ENCODE assay signal across 20 mouse cellular contexts in the genomic region with DNA sequence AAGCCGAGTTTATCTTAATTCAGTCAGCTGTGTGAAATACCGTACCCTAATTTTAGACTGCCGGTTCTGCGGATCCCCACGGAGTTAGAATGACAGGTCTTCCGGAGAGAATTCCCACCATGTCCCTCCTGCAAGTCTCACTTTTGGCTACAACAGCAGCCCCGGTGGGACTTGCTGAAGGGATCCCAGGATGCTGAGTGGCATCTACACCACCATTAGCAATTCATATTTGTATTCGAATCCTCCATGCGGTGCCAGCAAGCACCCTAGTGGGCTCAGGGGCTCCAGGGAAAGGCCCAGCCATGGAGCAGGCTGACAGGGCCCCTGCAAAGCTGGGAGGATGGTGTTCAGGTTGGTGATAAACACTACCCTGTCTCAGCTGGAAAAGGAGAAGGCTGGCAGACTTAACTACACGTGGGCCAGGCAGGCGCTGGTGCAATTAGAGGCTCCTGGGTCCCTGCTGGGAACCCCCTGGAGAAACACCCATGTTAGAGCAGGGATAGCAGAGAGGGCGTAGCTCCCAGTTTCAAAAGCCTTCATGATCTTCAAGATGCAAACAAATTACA.
A peak's percentile ranks its signal among the peaks of the same experiment; 100 is the strongest.
DNase-seq lines count a peak whose midpoint lies in the region; ATAC-seq lines count a peak whose summit lies in the region.
"Had no signal": no experiment of that assay in that cellular context is flagged by ENCODE, and none has a peak within 500 bp of the region (broad histone marks: within the 10 kb centered on the region; RNA-seq: fewer than 3 reads in every experiment).

No protein-coding gene starts in this region.

- ATAC-seq in embryonic facial prominence, embryonic 14.5 days (ENCODE audit: low read depth): peak; percentile 72
- peak; percentile 52; the same call in 1 of the 2 replicates for ATAC-seq in forebrain, embryonic 16.5 days
- ATAC-seq in CD4-positive, CD25-positive, alpha-beta regulatory T cell, adult 4 months: no peak
- ATAC-seq: intestine, embryonic 15.5 days had no signal

- H3K4me1 ChIP-seq in embryonic facial prominence, embryonic 14.5 days (ENCODE audit: control insufficient read depth, insufficient read depth, low read length): 0 out of 2 replicates have a peak, but pooled peaks cover 3% of the 10 kb centered on the region
- peaks cover 12% of the 10 kb centered on the region for H3K4me1 ChIP-seq in embryonic facial prominence, embryonic 10.5 days
- peaks cover 29% of the 10 kb centered on the region for H3K4me1 ChIP-seq in forebrain, embryonic 16.5 days (replicated peaks; ENCODE audit: control insufficient read depth, insufficient read depth, low read length)
- H3K4me1 ChIP-seq: intestine, embryonic 15.5 days had no signal

- no peak overlapping the region for H3K4me3 ChIP-seq in embryonic facial prominence, embryonic 14.5 days (ENCODE audit: low read depth, low read length)
- no peak overlapping the region for H3K4me3 ChIP-seq in embryonic facial prominence, embryonic 10.5 days
- no peak overlapping the region for H3K4me3 ChIP-seq in forebrain, embryonic 16.5 days (replicated peaks; ENCODE audit: low read length)
- H3K4me3 ChIP-seq: erythroblast, embryonic 14.5 days; heart, embryonic 10.5 days; intestine, embryonic 15.5 days; midbrain, embryonic 12.5 days had no signal

- H3K4me2 ChIP-seq in embryonic facial prominence, embryonic 14.5 days (ENCODE audit: low read depth, low read length): no peak overlapping the region
- 0 out of 2 replicates have a peak overlapping the region, but pooled peaks have one; percentile 14 for H3K4me2 ChIP-seq in forebrain, embryonic 16.5 days (ENCODE audit: low read length)
- H3K4me2 ChIP-seq: intestine, embryonic 15.5 days; midbrain, embryonic 12.5 days had no signal

- DNase-seq in embryonic facial prominence, embryonic 14.5 days (ENCODE audit: low spot score): peak; percentile 21
- no peak for DNase-seq in embryonic facial prominence, embryonic 10.5 days (ENCODE audit: low spot score)
- peak; percentile 23 for DNase-seq in left cerebral cortex, adult 11 months (ENCODE audit: low spot score)
- DNase-seq in left cerebral cortex, postnatal 14 days (ENCODE audit: low spot score in 2 of 2): no peak
- peak; percentile 17 to 19 for DNase-seq in left cerebral cortex, postnatal 25 days (ENCODE audit: low spot score in 2 of 2)
- DNase-seq in spleen, adult 18-20 months: no peak
- DNase-seq: adrenal gland, postnatal 10 days; cerebellum, adult 9-10 months; embryo, embryonic 11 days; gastrocnemius, postnatal 10 days; heart, postnatal 14 days; thymus, adult 2 months had no signal

- H3K36me3 ChIP-seq in embryonic facial prominence, embryonic 14.5 days (ENCODE audit: control insufficient read depth, insufficient read depth, low read length): no peaks in the 10 kb centered on the region
- H3K36me3 ChIP-seq in embryonic facial prominence, embryonic 10.5 days (replicated peaks): no peaks in the 10 kb centered on the region; the same call in 1 of the 2 replicates
- H3K36me3 ChIP-seq in forebrain, embryonic 16.5 days (ENCODE audit: control insufficient read depth, insufficient read depth): no peaks in the 10 kb centered on the region
- H3K36me3 ChIP-seq: heart, embryonic 10.5 days; intestine, embryonic 15.5 days; midbrain, embryonic 12.5 days had no signal

- WGBS in embryonic facial prominence, embryonic 14.5 days: 68% methylated on average over 12 of the region's 12 CpGs
- WGBS in embryonic facial prominence, embryonic 10.5 days: 70% methylated on average over 12 of the region's 12 CpGs
- 50% methylated on average over 12 of the region's 12 CpGs for WGBS in forebrain, embryonic 16.5 days

- H3K9me3 ChIP-seq in embryonic facial prominence, embryonic 14.5 days (ENCODE audit: control insufficient read depth, low read length): no peaks in the 10 kb centered on the region
- 0 out of 2 replicates have a peak, but pooled peaks cover 5% of the 10 kb centered on the region for H3K9me3 ChIP-seq in embryonic facial prominence, embryonic 10.5 days
- H3K9me3 ChIP-seq in forebrain, embryonic 16.5 days (ENCODE audit: control insufficient read depth, low read length): no peaks in the 10 kb centered on the region
- H3K9me3 ChIP-seq: heart, embryonic 10.5 days; intestine, embryonic 15.5 days; midbrain, embryonic 12.5 days had no signal

- H3K9ac ChIP-seq in embryonic facial prominence, embryonic 14.5 days (ENCODE audit: low read depth, low read length): no peak overlapping the region
- H3K9ac ChIP-seq in forebrain, embryonic 16.5 days (replicated peaks; ENCODE audit: low read depth, low read length): no peak overlapping the region
- H3K9ac ChIP-seq: intestine, embryonic 15.5 days; midbrain, embryonic 12.5 days had no signal

- intact Hi-C loops in left cerebral cortex, postnatal 14 days (cut with DNase I): no loop called here
- intact Hi-C loops in left cerebral cortex, postnatal 25 days (cut with DNase I): loop anchor here (1.0 kb wide), 1 partner anchor 46 kb away; no protein-coding TSS in a partner anchor

- H3K27ac ChIP-seq in embryonic facial prominence, embryonic 14.5 days (replicated peaks; ENCODE audit: low read depth, low read length): no peak overlapping the region
- no peak overlapping the region for H3K27ac ChIP-seq in embryonic facial prominence, embryonic 10.5 days (replicated peaks)
- H3K27ac ChIP-seq in forebrain, embryonic 16.5 days (ENCODE audit: low read length): peak overlapping the region; percentile 47; the same call in 1 of the 2 replicates
- H3K27ac ChIP-seq: heart, embryonic 10.5 days; intestine, embryonic 15.5 days; macrophage had no signal

- H3K27me3 ChIP-seq in embryonic facial prominence, embryonic 14.5 days (replicated peaks; ENCODE audit: control insufficient read depth, insufficient read depth, low read length): no peaks in the 10 kb centered on the region
- peaks cover 22% of the 10 kb centered on the region for H3K27me3 ChIP-seq in embryonic facial prominence, embryonic 10.5 days (replicated peaks; ENCODE audit: low read depth, poor library complexity, severe bottlenecking)
- no peaks in the 10 kb centered on the region for H3K27me3 ChIP-seq in forebrain, embryonic 16.5 days (replicated peaks; ENCODE audit: control insufficient read depth, insufficient read depth, low read length)
- H3K27me3 ChIP-seq: CH12.LX; intestine, embryonic 15.5 days had no signal

Comparison
In these comparisons a context has a peak if more than half of its experiments do, and no peak if none do; other contexts are left out.
1. DNase-seq: peak in embryonic facial prominence, embryonic 14.5 days (single experiment), left cerebral cortex, adult 11 months (single experiment) and left cerebral cortex, postnatal 25 days (2 of 2); none in embryonic facial prominence, embryonic 10.5 days (single experiment), left cerebral cortex, postnatal 14 days (0 of 2) and spleen, adult 18-20 months (0 of 2).